Mouse (Mus musculus) testis, adult 2 months (tissue): Measurements from ENCODE around the gene Tmc3.

ENCODE experiments used
- CTCF ChIP-seq: fragments of 200-500 bp; IDR thresholded peaks from 2 replicates; pipeline ENCODE4 v1.5.1; 2012; ENCODE audit warnings: low read depth, mild to moderate bottlenecking, inconsistent platforms, low read length, moderate library complexity; ENCODE audit not compliant: control insufficient read depth, insufficient read depth, insufficient replicate concordance
- POLR2A ChIP-seq: fragments of 200-500 bp; IDR thresholded peaks from 2 replicates; pipeline ENCODE4 v1.6.1; 2012; ENCODE audit warnings: low read depth, mild to moderate bottlenecking, inconsistent platforms, low read length, moderate library complexity; ENCODE audit not compliant: control insufficient read depth

- TF ChIP-seq CTCF (no peak), POLR2A (no peak)
These were observed 42.0 kb downstream of the Tmc3 start for GRCm38 (mm10) chr7:83626557-83627257.
